Mouse (Mus musculus): ENCODE measurements around the gene Gmppb.

The Gmppb gene

DNA sequence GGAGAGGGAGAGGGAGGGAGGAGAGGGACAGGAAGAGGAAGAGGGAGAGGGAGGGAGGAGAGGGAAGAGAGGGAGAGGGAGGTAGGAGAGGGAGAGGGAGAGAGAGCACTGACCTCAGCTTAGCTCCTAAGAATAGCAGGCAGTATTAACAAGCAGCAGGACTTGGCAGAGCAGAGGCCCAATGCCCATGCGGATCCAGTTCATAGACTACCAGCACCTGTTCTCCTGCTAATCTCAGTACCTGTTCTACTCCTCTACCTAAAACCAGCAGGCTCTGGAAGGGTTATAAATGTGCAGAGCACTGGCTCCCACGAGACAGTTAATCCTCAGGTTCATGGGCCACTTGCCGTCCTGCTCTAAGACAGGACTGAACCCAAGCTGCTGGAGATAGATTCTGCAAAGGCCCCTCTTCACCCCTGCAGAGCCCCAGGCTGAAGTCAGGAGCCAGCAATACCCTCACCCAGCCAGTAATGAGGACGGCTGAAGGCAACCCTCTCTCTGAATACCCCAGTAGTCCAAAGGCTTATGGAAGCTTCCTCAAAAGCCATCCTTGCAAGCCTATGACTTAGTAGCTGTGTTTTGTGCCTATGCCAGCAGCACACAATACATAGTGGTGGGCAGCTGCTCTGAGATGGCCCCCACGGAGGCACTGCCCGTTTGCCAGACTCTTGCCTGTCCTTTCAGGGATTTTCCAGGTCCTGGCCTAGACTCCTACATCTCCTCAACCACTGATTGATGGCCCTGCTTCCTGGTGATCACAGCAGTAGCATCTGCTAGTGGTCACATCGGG, 24.3 kb downstream of the Gmppb start:
- DNase-seq (ENCODE audit: low spot score), result no peak

DNA sequence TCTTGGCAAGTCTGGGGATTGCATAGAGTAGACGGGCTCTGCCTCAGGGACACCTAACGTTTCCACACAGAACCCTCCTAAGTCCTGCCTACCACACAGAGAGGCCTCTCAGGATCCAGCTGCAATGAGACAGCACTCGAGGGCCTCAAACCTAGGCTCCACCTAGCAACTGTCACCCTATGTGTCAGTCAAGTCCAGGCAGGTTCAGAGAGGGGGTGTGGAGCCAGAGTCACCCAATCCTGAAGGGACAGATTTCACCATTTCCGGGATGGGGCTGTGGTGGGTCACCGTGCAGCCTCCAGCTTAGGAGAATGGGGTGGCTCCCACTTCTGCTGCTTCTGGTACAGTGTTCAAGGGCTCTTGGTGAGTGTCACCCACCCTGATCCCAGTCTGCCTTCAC, 31.1 kb downstream of the Gmppb start, which contains the start of gene Mst1:
Mst1 (plus strand) TSS at position 269 of the 400 bp plus-strand sequence.
- no peak for DNase-seq (ENCODE audit: low spot score)

DNA sequence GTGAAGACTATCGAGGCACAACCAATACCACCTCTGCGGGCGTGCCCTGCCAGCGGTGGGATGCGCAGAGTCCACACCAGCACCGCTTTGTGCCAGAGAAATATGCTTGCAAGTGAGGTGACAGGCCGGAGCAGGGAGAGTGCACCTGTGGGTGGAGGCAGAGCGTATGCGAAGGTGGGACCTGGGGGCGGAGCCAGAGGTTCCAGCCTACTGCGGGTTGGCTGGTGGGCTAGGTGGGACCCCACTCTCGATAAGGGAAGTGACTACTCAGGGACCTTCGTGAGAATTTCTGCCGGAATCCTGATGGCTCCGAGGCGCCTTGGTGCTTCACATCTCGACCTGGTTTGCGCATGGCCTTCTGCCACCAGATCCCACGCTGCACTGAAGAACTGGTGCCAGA, 33.5 kb downstream of the Gmppb start:
- no peak for DNase-seq (ENCODE audit: low spot score)

DNA sequence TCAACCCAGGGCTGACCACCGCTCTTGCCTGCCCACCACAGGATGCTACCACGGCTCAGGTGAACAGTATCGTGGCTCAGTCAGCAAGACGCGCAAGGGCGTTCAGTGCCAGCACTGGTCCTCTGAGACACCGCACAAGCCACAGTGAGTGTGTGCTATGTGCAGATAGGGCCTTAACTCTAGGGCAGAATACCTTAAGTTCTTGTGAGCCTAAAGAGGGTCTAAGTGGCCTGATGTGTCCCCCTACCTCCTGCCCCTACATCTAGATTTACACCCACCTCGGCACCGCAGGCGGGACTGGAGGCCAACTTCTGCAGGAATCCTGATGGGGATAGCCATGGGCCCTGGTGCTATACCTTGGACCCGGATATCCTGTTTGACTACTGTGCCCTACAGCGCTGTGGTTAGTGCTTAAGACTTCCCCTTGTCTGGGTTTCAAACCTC, 34.0 kb downstream of the Gmppb start, which contains the start of gene Rnf123:
Rnf123 (minus strand) TSS at position 359 of the 444 bp plus-strand sequence.
- no peak for DNase-seq (ENCODE audit: low spot score)

DNA sequence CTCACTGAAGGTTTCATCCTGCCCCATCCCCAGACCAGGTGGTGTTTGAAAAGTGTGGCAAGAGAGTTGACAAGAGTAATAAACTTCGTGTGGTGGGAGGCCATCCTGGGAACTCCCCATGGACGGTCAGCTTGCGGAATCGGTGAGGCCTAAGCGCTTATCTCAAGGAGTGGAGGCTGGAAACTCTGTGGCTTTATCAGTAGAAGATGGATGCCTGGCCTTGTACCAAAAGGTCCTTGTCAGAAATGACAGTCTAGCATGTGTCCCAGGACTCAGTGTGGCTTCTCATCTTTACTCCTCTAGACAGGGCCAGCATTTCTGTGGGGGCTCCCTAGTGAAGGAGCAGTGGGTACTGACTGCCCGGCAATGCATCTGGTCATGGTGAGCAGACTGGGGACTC, 34.5 kb downstream of the Gmppb start:
- no peak for DNase-seq (ENCODE audit: low spot score)

DNA sequence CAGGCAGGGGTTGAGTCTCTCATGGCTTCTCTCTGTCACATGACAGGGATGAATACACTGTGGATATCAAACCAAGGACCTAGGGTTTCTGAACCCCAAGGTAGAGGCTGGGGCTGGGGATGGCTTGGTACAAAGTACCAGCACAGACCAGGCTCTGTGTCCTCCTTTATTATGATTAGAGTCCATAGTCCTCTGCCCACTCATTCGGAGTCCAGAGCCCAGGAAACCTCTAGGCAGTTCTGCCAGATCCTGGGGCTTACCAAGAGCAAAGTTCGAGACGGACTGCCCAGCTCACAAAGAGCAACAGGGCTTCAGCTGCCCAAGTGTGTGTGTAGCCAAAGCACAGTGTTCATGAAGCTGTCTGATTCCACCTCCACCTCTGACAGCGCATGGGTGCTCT, 36.2 kb downstream of the Gmppb start:
- no peak for DNase-seq (ENCODE audit: low spot score)

DNA sequence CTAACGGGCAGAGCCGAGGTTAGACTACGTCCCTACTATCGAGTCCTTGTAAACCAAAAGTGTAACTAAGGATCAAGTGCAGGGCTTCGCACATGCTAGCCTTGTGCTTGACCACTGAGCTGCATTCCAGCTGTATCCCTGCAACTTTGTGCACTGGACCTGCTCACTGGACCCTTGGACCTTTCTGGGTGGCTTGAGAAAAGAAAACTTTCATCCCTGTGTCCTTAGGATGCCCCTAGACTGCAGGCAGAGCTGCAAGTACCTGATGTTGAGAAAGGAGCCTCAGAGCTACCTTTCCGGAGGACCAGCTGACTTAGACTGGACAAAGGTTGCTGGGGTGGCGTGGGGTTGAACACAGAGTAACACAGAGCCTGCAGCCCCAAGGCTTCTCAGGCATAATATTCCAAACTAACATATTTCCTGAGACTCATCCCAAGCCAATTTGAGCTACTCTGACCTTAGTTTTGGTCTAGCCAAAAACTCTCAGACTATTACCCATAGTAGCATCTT, 41.6 kb downstream of the Gmppb start:
- no peak for DNase-seq (ENCODE audit: low spot score)

DNA sequence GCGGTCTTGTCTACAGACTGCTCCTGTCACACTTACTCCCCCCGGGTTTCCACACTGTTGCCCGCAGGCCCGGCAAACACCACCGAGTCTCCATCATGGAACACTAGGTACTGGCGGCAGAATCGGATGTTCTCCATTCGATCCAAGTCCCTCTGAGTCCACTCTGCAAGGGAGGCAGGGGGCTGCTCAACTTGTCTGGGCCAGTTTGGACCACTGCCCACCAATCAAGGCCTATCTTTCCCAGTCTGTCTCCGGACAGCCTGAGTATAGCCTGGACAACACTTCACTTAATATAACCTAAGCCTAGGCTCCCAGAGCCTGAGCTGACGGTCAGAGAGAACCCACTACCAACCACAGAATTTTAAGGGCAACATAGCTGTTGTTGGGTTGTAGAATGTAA, 44.5 kb downstream of the Gmppb start:
- no peak for DNase-seq (ENCODE audit: low spot score)

DNA sequence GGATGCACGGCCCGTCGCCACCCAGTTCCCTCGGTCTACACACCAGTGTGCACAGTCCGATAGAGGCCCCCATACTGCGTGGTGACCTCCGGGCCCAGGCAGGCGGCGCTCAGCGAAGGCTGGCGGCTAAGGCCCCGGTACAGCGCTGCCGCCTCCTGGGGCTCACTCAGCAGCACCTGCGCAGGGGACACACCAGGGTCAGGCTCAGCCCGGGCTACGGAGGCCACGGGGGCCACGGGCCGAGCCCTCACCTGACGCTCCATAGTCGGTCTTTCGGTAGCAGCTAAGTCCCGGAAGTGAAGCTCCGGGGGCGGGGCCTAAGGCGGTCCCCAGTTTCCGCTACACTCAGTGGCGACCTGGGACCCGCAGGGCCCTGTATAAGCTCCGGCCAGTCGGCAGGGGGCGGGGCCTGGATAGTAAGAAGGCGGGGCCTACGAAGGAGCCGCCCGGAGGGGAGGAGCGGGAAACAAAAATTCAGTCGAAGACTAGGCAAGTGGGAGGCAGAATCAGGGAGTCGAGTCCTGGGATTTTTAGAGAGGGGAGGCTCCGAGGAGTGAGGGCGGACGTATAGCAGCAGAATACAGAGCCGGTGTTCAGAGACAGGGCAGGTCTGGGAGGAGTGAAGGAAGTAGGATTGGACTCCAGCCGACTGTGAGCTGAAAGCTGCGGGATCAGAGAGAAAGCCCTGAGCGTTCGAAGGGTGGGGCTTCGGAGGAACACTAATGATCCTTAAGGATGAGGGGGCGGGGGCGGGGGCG, 45.3 kb downstream of the Gmppb start, which contains the start of gene Apeh:
Apeh (minus strand) TSS at position 423 of the 758 bp plus-strand sequence.
- peak; percentile 92 for DNase-seq (ENCODE audit: low spot score)

DNA sequence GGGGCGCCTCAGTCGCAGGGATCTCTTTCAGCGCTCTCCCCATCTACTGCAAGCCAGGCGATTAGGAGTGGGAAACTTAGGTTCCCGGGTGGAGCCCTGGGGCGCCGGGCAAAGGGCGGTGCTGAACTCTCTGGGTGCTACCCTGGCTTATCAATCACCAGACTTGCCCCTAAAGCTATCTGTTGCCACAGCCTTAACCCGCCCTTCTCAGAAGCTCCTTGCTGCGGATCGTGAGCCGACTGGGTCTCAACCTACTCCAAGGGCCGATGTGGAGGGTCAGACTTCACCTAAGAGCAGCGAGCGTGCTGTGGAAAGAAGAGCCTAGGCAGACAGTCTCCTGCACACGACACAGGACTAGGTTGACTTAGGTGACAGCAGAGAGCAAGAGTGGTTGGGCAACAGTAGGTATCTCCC, 46.0 kb downstream of the Gmppb start:
- DNase-seq (ENCODE audit: low spot score), result no peak

DNA sequence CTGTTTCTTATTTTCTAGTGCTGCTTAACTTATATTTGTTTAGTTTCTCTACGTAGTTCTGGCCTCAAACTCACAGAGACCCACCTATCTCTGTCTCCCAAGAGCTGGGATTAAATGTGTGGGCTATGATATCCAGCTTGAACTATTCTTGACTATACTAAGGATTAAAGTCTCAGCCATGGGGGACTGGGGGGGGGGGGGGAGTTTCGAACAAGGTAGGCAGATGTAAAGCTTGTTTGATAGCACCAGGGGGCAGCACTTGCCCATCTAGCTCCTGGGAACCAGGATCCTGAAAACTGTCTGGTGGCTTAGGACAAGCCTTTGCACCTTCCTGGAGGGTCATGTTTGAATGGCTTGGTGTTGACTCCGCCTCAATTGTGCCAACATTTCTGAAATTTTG, 46.5 kb downstream of the Gmppb start:
- peak; percentile 62 for DNase-seq (ENCODE audit: low spot score)

DNA sequence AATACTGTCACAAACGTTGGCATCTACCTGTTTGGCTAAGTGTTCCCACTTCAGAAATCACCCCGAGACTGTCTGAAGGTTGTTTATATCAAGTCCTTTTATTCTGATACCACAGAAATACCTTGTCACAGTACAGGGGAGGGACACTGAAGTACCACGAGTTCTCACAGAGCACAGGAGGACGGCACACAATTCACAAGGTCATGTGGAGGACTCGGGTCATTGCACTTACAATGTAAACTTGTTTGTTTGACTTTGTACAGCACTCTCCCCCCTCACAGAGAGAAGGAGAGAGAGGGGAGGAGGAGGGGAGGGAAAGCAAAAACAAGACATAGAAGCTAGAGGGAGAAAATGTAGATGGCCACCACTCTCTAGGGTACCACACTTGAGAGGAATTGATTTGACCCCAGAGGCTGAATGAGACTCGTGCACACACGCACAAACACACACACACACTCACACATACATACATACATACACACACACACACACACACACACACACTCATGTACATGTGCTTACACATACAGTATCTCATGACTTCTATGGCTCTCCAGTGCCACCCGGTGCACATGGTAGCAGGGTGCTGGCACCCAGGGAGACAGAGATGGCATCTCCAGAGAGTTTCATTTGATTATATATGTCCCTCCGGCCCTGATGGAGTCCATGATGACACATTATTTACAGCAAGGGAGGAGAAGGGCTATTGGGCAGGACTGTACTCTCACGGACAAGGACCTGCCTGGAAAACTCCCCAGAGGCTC, 47.1 kb downstream of the Gmppb start:
- no peak for DNase-seq (ENCODE audit: low spot score)

DNA sequence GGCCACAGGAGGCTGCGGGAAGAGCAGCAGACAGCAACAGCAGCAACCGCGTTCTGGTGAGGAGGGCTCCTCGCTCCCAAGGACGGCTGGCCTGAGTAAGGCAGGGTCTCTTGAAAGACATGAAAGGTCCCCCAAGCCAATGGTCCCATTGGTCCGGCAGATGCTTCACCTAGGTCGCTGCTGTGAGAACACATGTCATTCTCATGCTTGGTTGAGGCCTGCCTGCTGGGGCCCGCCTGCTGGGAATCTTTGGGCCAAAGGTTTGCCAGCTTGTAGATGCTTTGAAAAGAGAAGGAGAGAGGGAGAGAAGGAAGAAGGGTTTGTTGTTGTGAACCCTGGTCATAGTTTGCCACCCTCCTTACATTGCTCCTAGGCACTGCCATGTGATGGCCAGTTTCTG, 50.6 kb downstream of the Gmppb start:
- DNase-seq (ENCODE audit: low spot score), result no peak

Data from layer of hippocampus, adult 11-12 months (tissue).